Mouse (Mus musculus): ENCODE measurements around the gene Smyd4.

DNA sequence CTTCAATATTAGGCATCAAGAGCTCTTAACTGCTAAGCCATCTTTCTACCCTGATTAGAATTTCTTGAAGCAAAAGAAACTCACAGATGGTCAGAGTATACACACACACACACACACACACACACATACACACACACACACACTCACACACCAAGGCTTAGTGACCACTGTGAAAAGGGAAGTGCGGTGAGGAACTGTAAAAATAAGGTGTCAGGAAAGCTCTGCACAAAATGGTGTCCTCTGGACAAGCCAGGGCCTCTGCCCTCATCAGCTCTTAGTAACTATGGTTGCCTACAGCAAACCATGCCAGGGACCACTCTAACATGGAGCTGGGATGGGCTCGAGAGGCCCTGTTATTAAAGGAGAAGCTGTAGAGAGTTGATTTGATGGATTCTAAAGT lies 23.8 kb upstream of the Smyd4 start:
- TF ChIP-seq CTCF (IDR thresholded peaks at IDR 0.05; ENCODE audit: low read depth) (no peak), EP300 (IDR thresholded peaks at IDR 0.05; ENCODE audit: low read depth) (no peak)

All from heart, postnatal 0 days (tissue).